Mouse (Mus musculus): ENCODE results near the gene Emsy. TPM values are rescaled to one million over a fixed set of nuclear protein-coding genes. Genes with fewer than 3 reads are reported as not detected.

Gene Emsy
- total RNA-seq, 2 experiments from 2014 or later, result 55.5 to 71.5 TPM

DNA sequence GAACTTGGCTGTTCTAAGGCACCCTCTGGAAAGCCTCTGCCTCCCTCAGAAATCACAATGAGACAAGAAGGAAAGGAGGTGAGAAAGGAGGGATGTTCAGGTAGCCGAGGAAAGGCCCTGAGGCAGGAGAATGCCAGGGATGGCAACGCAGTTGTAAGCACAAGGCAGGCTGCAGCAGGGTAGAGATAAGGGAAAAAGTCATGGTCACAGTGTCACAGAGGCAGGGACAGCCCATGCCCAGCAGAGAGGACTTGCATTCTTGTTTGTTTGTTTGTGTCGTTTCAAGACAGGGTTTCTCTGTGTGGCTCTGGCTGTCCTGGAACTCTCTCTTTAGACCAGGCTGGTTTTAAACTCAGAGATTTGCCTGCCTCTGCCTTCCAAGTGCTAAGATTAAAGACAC lies 105.5 kb downstream of the Emsy start:
- no peak for ATAC-seq (replicated peaks; ENCODE audit: low FRiP score, low TSS enrichment, poor library complexity, severe bottlenecking)

DNA sequence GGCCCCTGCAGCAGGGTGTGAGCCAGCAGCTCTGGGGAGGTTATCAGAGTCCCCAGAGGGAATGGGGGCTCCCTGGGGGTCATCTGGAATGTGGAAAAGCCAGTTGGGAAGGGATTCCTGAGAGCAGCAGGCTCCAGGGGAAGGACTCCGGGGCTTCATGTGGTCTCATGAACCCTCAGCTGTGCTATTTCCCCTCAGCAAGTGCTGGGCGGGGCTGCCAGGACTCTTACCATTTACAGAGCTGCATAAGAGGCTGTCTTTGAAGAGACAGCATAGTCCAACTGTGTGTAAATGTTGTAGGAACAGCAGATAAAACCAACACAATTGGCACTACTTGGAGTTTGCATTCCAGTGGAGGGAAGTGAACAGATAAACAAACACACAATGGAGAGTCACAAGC lies 106.0 kb downstream of the Emsy start:
- ATAC-seq (replicated peaks; ENCODE audit: low FRiP score, low TSS enrichment, poor library complexity, severe bottlenecking), result no peak

DNA sequence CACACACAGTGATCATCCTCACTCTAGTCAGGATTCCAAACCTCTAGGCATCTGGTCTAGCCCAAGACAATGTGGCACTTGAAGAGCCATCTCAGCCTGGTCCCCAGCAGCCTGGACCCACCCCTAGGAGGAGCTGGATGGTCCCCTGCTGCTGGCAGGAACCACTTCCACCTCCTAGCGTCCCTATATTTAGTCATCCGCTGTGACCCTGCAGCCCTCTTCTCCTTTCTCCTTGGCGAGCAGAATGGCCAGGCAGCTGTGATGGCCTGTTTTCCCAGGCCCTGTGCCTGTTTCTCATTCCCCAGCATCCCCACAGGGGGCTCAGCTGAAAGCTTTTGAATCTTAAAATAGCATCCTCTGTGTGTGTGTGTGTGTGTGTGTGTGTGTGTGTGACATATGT lies 107.7 kb downstream of the Emsy start:
- no peak for ATAC-seq (replicated peaks; ENCODE audit: low FRiP score, low TSS enrichment, poor library complexity, severe bottlenecking)

DNA sequence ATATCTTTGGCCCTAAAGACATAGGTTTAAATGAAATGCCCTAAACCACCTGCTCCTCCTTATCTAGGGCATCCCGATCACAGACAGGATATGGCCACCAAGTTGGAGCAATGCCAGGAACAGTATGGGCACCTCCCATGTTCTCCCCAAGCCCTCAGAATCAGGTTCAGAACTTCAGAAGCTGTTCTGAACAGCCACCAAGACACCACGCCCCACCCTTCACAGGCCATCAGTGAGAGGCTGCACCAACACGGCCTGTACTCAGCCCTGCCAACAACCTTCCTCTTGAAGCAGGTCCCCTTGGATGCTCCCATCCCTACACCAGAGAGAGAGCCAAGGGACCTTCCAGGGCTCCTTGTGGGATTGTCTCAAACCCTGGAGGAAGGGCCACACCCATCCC lies 112.0 kb downstream of the Emsy start:
- peak; percentile 57; the same call in 1 of the 2 replicates for ATAC-seq (replicated peaks; ENCODE audit: low FRiP score, low TSS enrichment, poor library complexity, severe bottlenecking)

DNA sequence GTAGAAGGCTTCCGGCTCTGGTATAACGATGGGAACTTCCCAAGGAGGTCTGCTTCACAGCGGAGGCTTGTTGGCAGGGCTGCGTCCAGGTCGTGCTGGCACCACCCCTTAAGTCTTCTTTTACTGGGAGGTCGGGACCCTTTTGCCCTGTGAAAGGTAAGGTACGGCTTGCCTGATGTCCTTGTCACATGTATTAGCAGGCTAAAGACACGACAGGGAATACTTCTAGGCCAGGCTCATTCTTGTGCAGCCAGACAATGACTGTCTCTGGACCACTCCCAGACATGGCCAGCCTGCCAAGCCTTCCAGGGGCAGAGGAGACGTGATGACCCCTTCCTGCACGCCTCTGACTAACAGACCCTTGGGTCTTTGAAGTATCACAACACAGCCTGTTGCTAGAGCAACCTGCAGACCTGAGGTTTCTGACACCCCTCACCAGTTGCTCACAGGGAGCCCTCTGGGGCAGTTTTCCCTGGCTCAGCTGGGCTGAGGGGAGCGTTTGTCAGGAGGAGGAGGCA lies 112.7 kb downstream of the Emsy start:
- no peak for ATAC-seq (replicated peaks; ENCODE audit: low FRiP score, low TSS enrichment, poor library complexity, severe bottlenecking)

DNA sequence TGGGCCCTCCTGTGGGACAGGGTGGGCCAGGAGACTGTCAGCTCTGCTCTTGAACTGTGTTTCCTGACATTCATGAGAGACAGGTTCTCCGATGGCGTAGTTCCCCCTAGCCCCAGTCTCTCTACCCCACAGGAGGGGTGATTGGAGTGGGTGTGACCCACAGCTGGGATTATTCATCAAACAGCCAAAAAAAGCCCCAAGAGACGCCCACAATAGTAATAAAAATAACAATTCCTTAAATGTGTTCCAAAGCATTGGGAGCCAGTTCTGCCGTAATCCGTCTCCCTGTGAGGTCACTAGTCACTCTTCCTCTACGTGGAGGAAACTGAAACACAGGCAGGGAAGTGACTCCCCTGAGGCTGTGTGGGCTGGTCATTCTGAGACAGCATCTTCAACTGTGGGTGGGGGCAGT lies 113.8 kb downstream of the Emsy start:
- ATAC-seq (replicated peaks; ENCODE audit: low FRiP score, low TSS enrichment, poor library complexity, severe bottlenecking), result no peak

DNA sequence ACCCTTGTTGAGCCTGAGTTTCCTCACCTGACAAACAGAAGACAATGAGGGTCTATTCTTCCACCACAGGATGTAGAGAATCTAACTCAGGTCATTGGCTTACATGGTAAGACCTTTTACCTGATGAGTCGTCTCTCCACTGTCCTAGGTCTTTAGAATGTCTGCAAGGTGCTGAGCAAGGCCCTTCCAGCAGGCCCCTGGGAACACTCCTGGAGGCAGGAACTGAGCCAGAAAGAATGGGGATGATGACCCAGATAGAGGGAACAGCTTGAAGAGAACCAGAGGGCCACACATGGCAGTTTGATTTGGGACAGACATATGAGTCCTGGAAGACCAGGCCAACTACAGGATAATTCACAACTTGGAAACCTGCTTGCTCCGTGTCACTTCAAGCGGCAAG lies 114.3 kb downstream of the Emsy start:
- ATAC-seq (replicated peaks; ENCODE audit: low FRiP score, low TSS enrichment, poor library complexity, severe bottlenecking), result no peak

DNA sequence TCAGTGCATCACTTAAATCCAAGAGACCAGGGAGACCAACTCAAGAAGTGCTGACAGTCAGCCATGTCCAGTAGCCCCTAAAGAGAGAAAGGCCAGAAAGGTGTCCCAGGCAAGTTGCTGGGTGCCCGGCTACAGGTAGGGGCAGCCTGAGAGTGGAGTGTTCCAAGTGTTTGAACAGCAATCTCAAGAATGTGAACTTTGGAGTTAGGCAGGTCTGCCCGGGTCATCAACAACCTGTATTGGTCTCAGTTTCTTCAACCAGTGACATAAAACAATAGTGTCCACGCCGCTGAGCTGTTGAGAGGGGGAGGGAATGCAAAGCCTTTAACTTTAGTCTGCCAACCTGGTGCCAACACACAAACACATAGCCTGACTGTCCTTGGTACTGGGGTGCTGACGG lies 115.0 kb downstream of the Emsy start:
- ATAC-seq (replicated peaks; ENCODE audit: low FRiP score, low TSS enrichment, poor library complexity, severe bottlenecking), result no peak

DNA sequence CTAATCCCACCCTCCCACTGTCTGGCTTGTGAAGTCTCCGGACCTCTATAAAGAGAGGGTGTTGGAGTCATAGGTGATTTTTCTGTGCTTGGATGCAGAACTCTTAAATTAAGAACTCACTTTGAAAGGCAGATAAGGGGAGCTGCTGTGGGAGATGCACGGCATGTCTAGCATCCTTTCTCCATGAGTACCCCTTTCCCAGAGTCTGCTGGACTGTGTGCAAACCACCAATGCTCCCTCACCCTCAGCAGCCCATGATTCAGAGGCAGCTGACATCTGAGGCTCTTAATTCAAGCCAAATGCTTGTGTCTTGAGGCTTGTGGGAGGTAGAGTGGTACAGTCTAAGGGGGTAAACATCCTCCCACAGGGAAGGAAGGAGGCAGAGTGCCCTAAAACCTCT lies 115.7 kb downstream of the Emsy start:
- no peak for ATAC-seq (replicated peaks; ENCODE audit: low FRiP score, low TSS enrichment, poor library complexity, severe bottlenecking)

DNA sequence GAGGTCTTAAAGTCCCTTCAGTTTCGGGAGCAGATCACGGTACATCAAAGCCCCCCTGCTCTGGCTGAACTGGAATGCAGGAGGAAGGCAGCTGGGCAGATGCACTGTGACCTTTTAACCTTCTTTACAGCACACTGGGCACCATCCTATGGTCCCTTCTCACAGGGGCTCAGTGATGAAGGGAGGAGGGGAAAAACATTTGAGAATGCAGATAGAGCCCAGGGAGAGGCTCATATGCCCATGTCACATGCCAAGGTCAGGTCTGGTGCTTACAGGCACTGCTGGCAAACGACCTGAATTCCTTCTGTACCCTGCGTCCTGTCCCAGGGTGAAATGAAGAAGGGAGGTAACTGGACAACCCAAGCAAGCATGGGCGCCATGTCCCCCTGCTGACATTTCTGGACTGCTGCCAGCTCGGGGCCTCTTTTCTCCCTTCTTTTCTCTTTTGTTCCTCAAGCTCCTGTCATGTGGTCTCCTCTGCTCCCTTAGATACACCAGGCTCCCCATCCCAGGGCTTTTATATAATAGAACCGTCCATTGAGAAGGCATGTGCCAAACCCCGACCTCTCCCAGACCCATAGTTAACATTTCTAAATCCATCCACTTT lies 118.5 kb downstream of the Emsy start:
- no peak for ATAC-seq (replicated peaks; ENCODE audit: low FRiP score, low TSS enrichment, poor library complexity, severe bottlenecking)

DNA sequence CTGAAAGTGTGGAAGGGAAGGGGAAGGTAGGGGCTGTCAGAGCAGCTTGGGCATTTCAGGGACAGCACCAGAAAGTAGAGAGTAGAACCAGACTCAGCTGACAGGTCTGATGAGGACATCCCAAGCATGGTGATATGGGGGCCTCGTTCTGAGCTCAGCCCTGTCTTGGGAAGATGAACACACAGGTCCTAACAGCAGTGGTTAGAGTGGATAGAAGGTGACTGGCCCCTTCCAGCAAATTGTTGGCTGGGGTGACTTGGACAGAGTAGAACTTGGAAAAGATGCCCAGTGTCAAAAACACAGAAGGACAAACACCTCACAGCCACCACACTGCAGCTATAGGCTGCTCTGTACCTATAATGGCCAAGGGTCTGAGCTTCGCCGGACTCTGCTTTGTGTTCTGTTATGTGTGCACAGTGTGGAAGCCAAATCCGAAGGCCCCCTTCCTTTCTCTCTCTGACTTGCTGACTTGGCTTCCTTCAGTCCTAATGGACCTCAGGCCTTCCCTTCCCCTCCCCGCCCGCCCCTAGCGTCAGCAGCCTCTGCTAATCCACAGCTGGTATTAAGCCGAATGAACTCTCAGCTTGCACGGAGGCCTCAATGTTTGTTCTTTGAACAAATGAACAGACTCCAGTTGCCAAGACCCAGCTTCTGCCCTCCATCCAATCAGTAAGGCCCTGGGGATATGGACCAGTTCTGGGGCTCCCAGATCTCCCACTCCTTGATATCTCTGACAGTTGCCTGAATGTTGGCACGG lies 119.2 kb downstream of the Emsy start:
- no peak for ATAC-seq (replicated peaks; ENCODE audit: low FRiP score, low TSS enrichment, poor library complexity, severe bottlenecking)

Other genes with a start within 250 kb of the Emsy start
- gene Gucy2d, start 216.4 kb downstream of the Emsy start, total RNA-seq (2014; fragmentation: Nextera tagmentation), result not detected in 2 replicates
- gene Gucy2d, start 216.4 kb downstream of the Emsy start, total RNA-seq (2017), result not detected in 2 replicates
- gene Lrrc32, start 167.5 kb downstream of the Emsy start, total RNA-seq (2014; fragmentation: Nextera tagmentation), result not detected in 2 replicates
- gene Lrrc32, start 167.5 kb downstream of the Emsy start, total RNA-seq (2017), result not detected in 2 replicates
- 50.1 and 50.6 TPM in 2 replicates for gene Thap12, start 46.3 kb upstream of the Emsy start, total RNA-seq (2014; fragmentation: Nextera tagmentation)
- gene Thap12, start 46.3 kb upstream of the Emsy start, total RNA-seq (2017), result 74.5 and 88.2 TPM in 2 replicates
- gene Wnt11, start 178.3 kb upstream of the Emsy start, total RNA-seq (2014; fragmentation: Nextera tagmentation), result not detected in 2 replicates
- gene Wnt11, start 178.3 kb upstream of the Emsy start, total RNA-seq (2017), result not detected in 2 replicates

All from megakaryocyte-erythroid progenitor cell, adult 5-6 weeks (primary cell).